ENCODE assay signal across 30 mouse cellular contexts in the genomic region with DNA sequence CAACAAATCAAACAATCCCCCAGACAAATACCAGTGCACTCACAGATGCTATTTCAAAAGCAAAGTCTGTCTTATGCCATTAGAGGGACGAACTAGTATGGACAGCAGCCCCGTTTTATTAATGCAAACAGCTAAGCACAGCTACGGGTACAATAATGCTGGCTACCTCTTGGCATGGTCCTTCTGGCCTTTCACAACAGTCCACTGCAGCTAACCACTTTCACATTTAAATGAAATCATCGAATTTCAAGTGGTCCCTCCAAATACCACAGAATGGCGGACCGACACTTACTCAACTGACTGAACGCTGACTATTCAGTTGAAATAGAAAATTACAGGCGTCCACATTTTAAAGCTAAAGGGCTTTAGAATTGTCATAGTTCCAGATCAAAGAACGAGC. TPM values are rescaled to one million over a fixed set of nuclear protein-coding genes. Genes with fewer than 3 reads are reported as not detected.
A peak's percentile ranks its signal among the peaks of the same experiment; 100 is the strongest.
DNase-seq lines count a peak whose midpoint lies in the region; ATAC-seq and TF ChIP-seq lines count a peak whose summit lies in the region.
"Had no signal": no experiment of that assay in that cellular context is flagged by ENCODE, and none has a peak within 500 bp of the region (broad histone marks: within the 10 kb centered on the region; RNA-seq: fewer than 3 reads in every experiment).

No protein-coding gene starts in this region.

- peaks cover 28% of the 10 kb centered on the region for H3K4me1 ChIP-seq in heart, embryonic 11.5 days (ENCODE audit: control insufficient read depth, insufficient read depth, low read length)
- H3K4me1 ChIP-seq in lung, adult 2 months (ENCODE audit: control insufficient read depth, insufficient read depth, low read length), result no peaks in the 10 kb centered on the region; the same call in 1 of the 2 replicates
- peaks cover 11% of the 10 kb centered on the region for H3K4me1 ChIP-seq in embryonic facial prominence, embryonic 15.5 days
- peaks cover 19% of the 10 kb centered on the region; the same call in 1 of the 2 replicates for H3K4me1 ChIP-seq in stomach, embryonic 16.5 days (ENCODE audit: control insufficient read depth, insufficient read depth, low read length)
- H3K4me1 ChIP-seq: kidney, embryonic 15.5 days; midbrain, embryonic 15.5 days had no signal

- no peaks in the 10 kb centered on the region for H3K27me3 ChIP-seq in heart, embryonic 11.5 days (ENCODE audit: control insufficient read depth, insufficient read depth, low read length)
- H3K27me3 ChIP-seq in embryonic facial prominence, embryonic 15.5 days, result no peaks in the 10 kb centered on the region
- H3K27me3 ChIP-seq in stomach, embryonic 16.5 days (ENCODE audit: control insufficient read depth, insufficient read depth, low read length), result no peaks in the 10 kb centered on the region
- H3K27me3 ChIP-seq: kidney, embryonic 15.5 days; limb, embryonic 13.5 days; liver, embryonic 15.5 days; midbrain, embryonic 15.5 days had no signal

- no peak for TF ChIP-seq POLR2A in lung, adult 2 months (IDR thresholded peaks at IDR 0.05; ENCODE audit: borderline replicate concordance, extremely low read depth, low read depth, low read length)

- ATAC-seq in heart, embryonic 11.5 days (replicated peaks; ENCODE audit: insufficient number of reproducible peaks, low FRiP score, low TSS enrichment), result no peak
- ATAC-seq in embryonic facial prominence, embryonic 15.5 days (ENCODE audit: insufficient number of reproducible peaks, low FRiP score, low TSS enrichment, low read depth), result no peak
- no peak for ATAC-seq in stomach, embryonic 16.5 days (ENCODE audit: insufficient read depth, low FRiP score)
- ATAC-seq: intestine, embryonic 16.5 days; midbrain, embryonic 15.5 days had no signal

- H3K4me2 ChIP-seq in heart, embryonic 11.5 days, result no peak overlapping the region
- H3K4me2 ChIP-seq in embryonic facial prominence, embryonic 15.5 days (replicated peaks), result no peak overlapping the region
- no peak overlapping the region for H3K4me2 ChIP-seq in stomach, embryonic 16.5 days (ENCODE audit: low read depth, low read length)
- H3K4me2 ChIP-seq: hindbrain, embryonic 14.5 days; kidney, embryonic 15.5 days; limb, embryonic 13.5 days; liver, embryonic 15.5 days; midbrain, embryonic 15.5 days had no signal

- DNase-seq in heart, postnatal 10 days, result no peak
- DNase-seq in lung, adult 2 months, result peak; percentile 12
- DNase-seq in lung, postnatal 4 days, result no peak
- DNase-seq in right cerebral cortex, adult 18-20 months, result no peak
- DNase-seq: cerebellum, adult 9-10 months; heart, postnatal 14 days; kidney, postnatal 4 days; right cerebral cortex, postnatal 14 days; spleen, adult 18-20 months had no signal

- H3K27ac ChIP-seq in heart, embryonic 11.5 days (ENCODE audit: low read depth, low read length), result 0 out of 2 replicates have a peak overlapping the region, but pooled peaks have one; percentile 35
- peak overlapping the region; percentile 58; the same call in 1 of the 2 replicates for H3K27ac ChIP-seq in embryonic facial prominence, embryonic 15.5 days (replicated peaks)
- peak overlapping the region; percentile 66 for H3K27ac ChIP-seq in stomach, embryonic 16.5 days (ENCODE audit: low read length)
- H3K27ac ChIP-seq: hindbrain, embryonic 14.5 days; kidney, embryonic 15.5 days; limb, embryonic 13.5 days; liver, embryonic 15.5 days; midbrain, embryonic 15.5 days had no signal

- no peaks in the 10 kb centered on the region for H3K9me3 ChIP-seq in heart, embryonic 11.5 days (replicated peaks; ENCODE audit: control insufficient read depth, low read length)
- H3K9me3 ChIP-seq in embryonic facial prominence, embryonic 15.5 days (replicated peaks), result no peaks in the 10 kb centered on the region
- no peaks in the 10 kb centered on the region for H3K9me3 ChIP-seq in stomach, embryonic 16.5 days (replicated peaks; ENCODE audit: control insufficient read depth, low read length)
- H3K9me3 ChIP-seq: kidney, embryonic 15.5 days; limb, embryonic 13.5 days; liver, embryonic 15.5 days; midbrain, embryonic 15.5 days had no signal

- no peak overlapping the region for H3K9ac ChIP-seq in heart, embryonic 11.5 days (ENCODE audit: low read depth, low read length)
- no peak overlapping the region for H3K9ac ChIP-seq in embryonic facial prominence, embryonic 15.5 days
- no peak overlapping the region for H3K9ac ChIP-seq in stomach, embryonic 16.5 days (ENCODE audit: low read length)
- H3K9ac ChIP-seq: hindbrain, embryonic 14.5 days; kidney, embryonic 15.5 days; limb, embryonic 13.5 days; liver, embryonic 15.5 days; midbrain, embryonic 15.5 days had no signal

- no peak for TF ChIP-seq CTCF in lung, adult 2 months (IDR thresholded peaks at IDR 0.05; ENCODE audit: insufficient read depth, low read length)

- no peak overlapping the region for H3K4me3 ChIP-seq in heart, embryonic 11.5 days (ENCODE audit: low read depth, low read length)
- H3K4me3 ChIP-seq in lung, adult 2 months (replicated peaks; ENCODE audit: extremely low read depth, low read depth, low read length), result no peak overlapping the region
- H3K4me3 ChIP-seq in embryonic facial prominence, embryonic 15.5 days (replicated peaks), result no peak overlapping the region
- no peak overlapping the region for H3K4me3 ChIP-seq in stomach, embryonic 16.5 days (replicated peaks; ENCODE audit: low read length)
- H3K4me3 ChIP-seq: kidney, embryonic 15.5 days; limb, embryonic 13.5 days; liver, embryonic 15.5 days; midbrain, embryonic 15.5 days; myocyte had no signal

- 78% methylated on average over 9 of the region's 9 CpGs for WGBS in heart, embryonic 11.5 days (ENCODE audit: insufficient replicate concordance)
- 71% methylated on average over 9 of the region's 9 CpGs for WGBS in lung, adult 2 months
- WGBS in embryonic facial prominence, embryonic 15.5 days, result 70% methylated on average over 9 of the region's 9 CpGs
- 64% methylated on average over 9 of the region's 9 CpGs for WGBS in stomach, embryonic 16.5 days

- 0 out of 2 replicates have a peak, but pooled peaks cover 2% of the 10 kb centered on the region for H3K36me3 ChIP-seq in heart, embryonic 11.5 days (ENCODE audit: control insufficient read depth, insufficient read depth, low read length)
- no peaks in the 10 kb centered on the region for H3K36me3 ChIP-seq in embryonic facial prominence, embryonic 15.5 days
- no peaks in the 10 kb centered on the region for H3K36me3 ChIP-seq in stomach, embryonic 16.5 days (ENCODE audit: control insufficient read depth, insufficient read depth, low read length)
- H3K36me3 ChIP-seq: midbrain, embryonic 15.5 days had no signal

- intact Hi-C loops in heart, postnatal 10 days (cut with DNase I), result no loop called here

RNA-seq across cellular contexts. Expression of gene Ltv1, which starts 19.4 kb away (rescaled TPM):
- polyA plus RNA-seq in heart, embryonic 11.5 days (2014; fragmentation: Nextera tagmentation; extraction: Ambion mirVana), result 60.0 and 65.2 TPM in 2 replicates
- total RNA-seq in heart, postnatal 10 days (2021), result 10 to 100 TPM; 24.9 to 28.2 TPM
- polyA plus RNA-seq in lung, adult 2 months (2012; rRNA removed), result 7.3 and 12.2 TPM in 2 replicates
- polyA plus RNA-seq in embryonic facial prominence, embryonic 15.5 days (2015; fragmentation: Nextera tagmentation; extraction: Ambion mirVana), result 69.2 and 70.2 TPM in 2 replicates
- 76.3 and 77.5 TPM in 2 replicates for polyA plus RNA-seq in stomach, embryonic 16.5 days (2015; fragmentation: Nextera tagmentation; extraction: Ambion mirVana)

RNA-seq across cellular contexts. Expression of gene Zc2hc1b, which starts 34.5 kb away (rescaled TPM):
- polyA plus RNA-seq in heart, embryonic 11.5 days (2014; fragmentation: Nextera tagmentation; extraction: Ambion mirVana), result not detected in 2 replicates
- not detected for total RNA-seq in heart, postnatal 10 days (2021)
- polyA plus RNA-seq in lung, adult 2 months (2012; rRNA removed), result not detected in 2 replicates
- polyA plus RNA-seq in embryonic facial prominence, embryonic 15.5 days (2015; fragmentation: Nextera tagmentation; extraction: Ambion mirVana), result not detected in 2 replicates
- polyA plus RNA-seq in stomach, embryonic 16.5 days (2015; fragmentation: Nextera tagmentation; extraction: Ambion mirVana), result not detected in 2 replicates
- total RNA-seq: common myeloid progenitor, adult 5-6 weeks; gastrocnemius, adult 8-10 months; granulocyte monocyte progenitor cell, adult 5-6 weeks; heart, postnatal 14 days; layer of hippocampus, postnatal 14 days; megakaryocyte, adult 5-6 weeks had no signal
- polyA plus RNA-seq: C2C12; embryonic facial prominence, embryonic 11.5 days; frontal cortex, adult 2 months; hindbrain, embryonic 14.5 days; intestine, embryonic 16.5 days; kidney, embryonic 15.5 days; limb, embryonic 13.5 days; liver, embryonic 15.5 days; midbrain, embryonic 15.5 days; myocyte; neural tube, embryonic 14.5 days; thymus, postnatal 0 days; urinary bladder, adult 2 months had no signal
